Mouse (Mus musculus) intestine, postnatal 0 days (tissue): ENCODE results near the gene Exoc1. TPM values are rescaled to one million over a fixed set of nuclear protein-coding genes. Genes with fewer than 3 reads are reported as not detected.

ENCODE experiments used
- ATAC-seq: fragments of 200-750 bp; cut with Nextera tagmentation; 2 replicates; pipeline ENCODE4 v1.8.0; 2017; ENCODE audit warnings: mild to moderate bottlenecking, moderate TSS enrichment, moderate library complexity
- H3K27ac ChIP-seq: fragments of 300-500 bp; sonication (generic); 2 replicates; pipeline ENCODE4 v1.5.1; 2014; ENCODE audit warnings: mild to moderate bottlenecking, low read depth, low read length, moderate library complexity
- H3K27me3 ChIP-seq: fragments of 300-500 bp; sonication (generic); replicated peaks from 2 replicates; pipeline ENCODE4 v1.6.1; 2014; ENCODE audit warnings: low read length, mixed read lengths; ENCODE audit not compliant: control insufficient read depth, insufficient read depth
- H3K36me3 ChIP-seq: fragments of 300-500 bp; sonication (generic); 2 replicates; pipeline ENCODE4 v1.6.1; 2014; ENCODE audit warnings: mild to moderate bottlenecking, moderate library complexity; ENCODE audit not compliant: control insufficient read depth, insufficient read depth
- H3K4me1 ChIP-seq: fragments of 300-500 bp; sonication (generic); replicated peaks from 2 replicates; pipeline ENCODE4 v1.6.1; 2014; ENCODE audit warnings: antibody characterized with exemption, low read length, mixed read lengths; ENCODE audit not compliant: control insufficient read depth, insufficient read depth
- H3K4me2 ChIP-seq: fragments of 300-500 bp; sonication (generic); replicated peaks from 2 replicates; pipeline ENCODE4 v1.6.1; 2014; ENCODE audit warnings: low read depth, mild to moderate bottlenecking, moderate library complexity
- H3K4me3 ChIP-seq: fragments of 300-500 bp; sonication (generic); 2 replicates; pipeline ENCODE4 v1.5.1; 2014; ENCODE audit warnings: low read depth, low read length
- H3K9ac ChIP-seq: fragments of 300-500 bp; sonication (generic); 2 replicates; pipeline ENCODE4 v1.6.1; 2014; ENCODE audit warnings: mild to moderate bottlenecking, low read depth, low read length
- H3K9me3 ChIP-seq: fragments of 300-500 bp; sonication (generic); 2 replicates; pipeline ENCODE4 v1.6.1; 2016; ENCODE audit warnings: mixed run types; ENCODE audit not compliant: control insufficient read depth
- CTCF ChIP-seq: sonication (generic); IDR thresholded peaks from 2 replicates; pipeline ENCODE4 v1.5.1; 2016; ENCODE audit warnings: low read depth, mild to moderate bottlenecking, control low read depth, antibody characterized with exemption, moderate library complexity
- WGBS: fragments of 180-500 bp; shearing (Covaris S2); extraction: QIAGEN DNeasy Blood & Tissue Kit; methylation state at CpG from one replicate; pipeline ENCODE4 v1.1.7; 2014; 5-methylcytosine and 5-hydroxymethylcytosine counted together
- polyA plus RNA-seq: library from polyadenylated mRNA; unstranded; fragments of >200 nt; fragmentation: Nextera tagmentation; extraction: Ambion mirVana; gene quantifications from 2 replicates; pipeline ENCODE4 v1.2.1, GENCODE M21; 2015

Gene Exoc1
- polyA plus RNA-seq, 1 experiment from 2014 or later: 14.1 TPM

DNA sequence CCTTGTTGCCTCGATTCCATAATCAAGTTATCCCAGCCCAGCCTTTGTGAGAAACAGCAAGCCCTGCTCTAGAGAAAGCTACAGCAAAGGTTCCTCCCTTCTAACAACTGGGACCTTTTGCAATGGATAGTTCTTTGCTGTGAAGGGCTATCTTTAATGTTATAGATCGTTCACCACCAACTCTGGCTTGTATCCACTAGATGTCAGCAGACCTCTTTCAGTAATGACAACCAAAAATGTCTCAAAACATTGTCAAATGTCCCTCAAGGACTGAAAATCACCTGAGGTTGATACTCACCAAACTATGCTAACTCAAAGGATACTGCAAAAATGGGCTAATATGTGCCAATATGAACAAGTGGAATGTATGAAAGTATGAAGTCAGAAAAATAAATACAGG is 3.3 kb upstream of the Exoc1 start:
- no peak for ATAC-seq
- Histone ChIP-seq H3K27ac (no peak overlapping the region), H3K36me3 (no peaks in the 10 kb centered on the region), H3K4me1 (0 out of 2 replicates have a peak, but pooled peaks cover 6% of the 10 kb centered on the region), H3K27me3 (no peaks in the 10 kb centered on the region), H3K4me3 (no peak overlapping the region), H3K4me2 (no peak overlapping the region), H3K9ac (no peak overlapping the region), H3K9me3 (no peaks in the 10 kb centered on the region)
- peak; percentile 61 for TF ChIP-seq CTCF
- WGBS: 41% methylated on average over 2 of the region's 2 CpGs

DNA sequence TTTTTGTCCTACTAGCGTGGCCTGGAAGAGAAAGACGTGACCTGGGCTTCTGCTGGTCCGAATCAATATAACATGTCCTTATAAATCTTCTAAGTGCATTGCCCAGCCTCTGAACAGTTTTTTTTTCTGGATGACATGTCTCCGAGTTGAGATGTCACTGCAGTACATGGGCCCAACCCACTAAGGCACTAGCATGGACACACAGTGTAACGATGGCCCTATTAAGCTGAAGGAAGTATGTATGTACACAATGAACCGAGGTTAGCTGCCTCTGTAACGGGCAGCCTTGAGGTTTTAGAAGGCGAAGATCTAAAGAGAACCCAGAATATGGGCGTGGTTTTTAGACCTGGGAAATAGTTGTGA is 574 bp downstream of the Exoc1 start:
- WGBS: 5% methylated on average over 9 of the region's 9 CpGs

DNA sequence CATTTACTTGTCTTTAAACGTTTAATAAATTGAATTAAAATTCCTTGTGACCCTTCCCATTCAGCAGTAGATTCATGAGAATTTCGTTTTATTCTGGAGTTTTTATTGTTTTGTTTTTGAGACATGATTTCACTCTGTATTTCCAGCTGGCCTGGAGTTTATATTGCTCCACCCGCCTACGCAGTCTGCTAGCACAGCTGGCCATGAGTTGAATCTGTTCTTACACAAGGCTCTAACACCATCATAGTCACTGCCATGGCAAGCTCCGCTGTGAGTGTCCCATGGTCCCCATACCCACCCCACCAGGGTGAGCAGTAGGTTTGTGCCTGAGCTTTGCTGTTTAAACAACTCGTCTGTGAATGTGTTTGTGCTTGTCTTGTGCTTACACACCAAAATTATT is 4.1 kb downstream of the Exoc1 start:
- Histone ChIP-seq H3K36me3 (peaks cover 34% of the 10 kb centered on the region), H3K4me3 (no peak overlapping the region), H3K4me1 (0 out of 2 replicates have a peak, but pooled peaks cover 6% of the 10 kb centered on the region), H3K9ac (no peak overlapping the region), H3K9me3 (no peaks in the 10 kb centered on the region), H3K27me3 (no peaks in the 10 kb centered on the region), H3K27ac (no peak overlapping the region), H3K4me2 (no peak overlapping the region)
- TF ChIP-seq CTCF: no peak
- 86% methylated on average over 6 of the region's 6 CpGs for WGBS
- ATAC-seq: no peak

More for the DNA sequence above, 574 bp downstream of the Exoc1 start:
- Histone ChIP-seq H3K4me1 (0 out of 2 replicates have a peak, but pooled peaks cover 6% of the 10 kb centered on the region), H3K4me3 (peak overlapping the region; percentile 89), H3K9me3 (no peaks in the 10 kb centered on the region), H3K27me3 (no peaks in the 10 kb centered on the region), H3K4me2 (peak overlapping the region; percentile 79), H3K27ac (peak overlapping the region; percentile 86), H3K9ac (peak overlapping the region; percentile 78), H3K36me3 (peaks cover 7% of the 10 kb centered on the region; the same call in 1 of the 2 replicates)
- peak; percentile 32; the same call in 1 of the 2 replicates for ATAC-seq
- TF ChIP-seq CTCF: no peak

DNA sequence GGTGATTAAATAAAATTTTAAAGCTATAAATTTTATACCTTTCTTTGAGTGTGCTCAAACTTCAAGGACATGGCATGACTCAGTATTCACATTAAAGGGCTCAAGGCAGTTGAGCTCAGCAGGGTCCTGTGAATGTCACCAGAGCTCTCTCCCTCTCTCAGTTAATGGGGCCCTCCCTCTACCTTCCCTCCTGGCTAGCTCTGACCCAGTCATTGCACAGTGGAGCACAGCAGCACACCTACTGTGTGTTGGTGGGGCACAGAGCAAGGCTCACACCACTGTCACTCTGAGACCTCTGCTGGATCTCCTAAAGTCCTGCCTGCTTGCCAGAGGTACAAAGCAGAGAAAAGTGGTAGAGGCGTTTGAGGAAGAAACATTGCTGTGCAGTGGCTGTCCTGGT is 7.1 kb downstream of the Exoc1 start:
- Histone ChIP-seq H3K9me3 (no peaks in the 10 kb centered on the region), H3K27me3 (no peaks in the 10 kb centered on the region), H3K36me3 (peaks cover 45% of the 10 kb centered on the region), H3K4me1 (no peaks in the 10 kb centered on the region), H3K9ac (no peak overlapping the region), H3K4me2 (no peak overlapping the region), H3K27ac (no peak overlapping the region), H3K4me3 (no peak overlapping the region)
- WGBS: 88% methylated on average over 1 of the region's 1 CpGs
- no peak for TF ChIP-seq CTCF
- ATAC-seq: no peak

DNA sequence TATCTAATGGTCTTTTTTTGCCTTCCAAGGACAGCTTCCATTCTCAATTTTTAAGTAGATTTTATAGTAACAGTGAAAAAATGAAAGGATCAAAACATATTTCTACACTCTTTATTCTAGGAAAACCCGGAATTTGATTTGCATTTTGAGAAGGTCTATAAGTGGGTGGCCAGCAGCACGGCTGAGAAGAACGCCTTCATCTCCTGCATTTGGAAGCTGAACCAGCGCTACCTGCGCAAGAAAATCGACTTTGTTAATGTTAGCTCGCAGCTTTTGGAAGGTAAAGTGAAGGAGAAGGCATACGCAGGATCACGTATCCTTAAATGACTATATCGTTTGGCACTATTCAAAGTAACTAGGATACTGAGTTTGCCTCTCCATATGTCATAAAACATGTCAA is 8.5 kb downstream of the Exoc1 start:
- ATAC-seq: no peak
- 95% methylated on average over 10 of the region's 10 CpGs for WGBS
- peaks cover 55% of the 10 kb centered on the region for H3K36me3 ChIP-seq
- no peaks in the 10 kb centered on the region for H3K4me1 ChIP-seq
- H3K27me3 ChIP-seq: no peaks in the 10 kb centered on the region
- H3K4me2 ChIP-seq: no peak overlapping the region
- TF ChIP-seq CTCF: no peak
- H3K4me3 ChIP-seq: no peak overlapping the region
- H3K9ac ChIP-seq: no peak overlapping the region
- no peaks in the 10 kb centered on the region for H3K9me3 ChIP-seq
- H3K27ac ChIP-seq: no peak overlapping the region

DNA sequence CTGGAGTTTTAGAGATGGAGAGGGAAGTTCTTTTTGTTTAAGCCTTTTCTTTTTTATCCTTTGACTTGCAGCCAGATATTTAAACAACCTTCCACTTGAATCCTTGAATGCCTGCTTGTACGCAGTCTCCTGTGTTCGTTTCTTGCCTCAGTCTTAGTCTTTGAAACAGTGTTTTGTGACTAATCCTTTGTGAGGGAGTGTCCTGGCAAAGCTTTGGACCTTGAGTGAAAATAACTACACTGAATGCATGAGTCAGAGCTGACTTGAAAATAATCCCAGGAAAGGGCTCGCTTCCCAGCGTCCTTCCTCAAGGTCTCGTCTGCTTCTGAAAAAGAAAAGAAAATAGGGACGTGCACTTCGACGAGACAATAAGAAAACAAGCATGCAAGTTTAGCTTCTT is 11.1 kb downstream of the Exoc1 start:
- peaks cover 69% of the 10 kb centered on the region for H3K36me3 ChIP-seq
- no peak for ATAC-seq
- H3K27me3 ChIP-seq: no peaks in the 10 kb centered on the region
- no peak overlapping the region for H3K4me2 ChIP-seq
- H3K9ac ChIP-seq: no peak overlapping the region
- H3K27ac ChIP-seq: no peak overlapping the region
- H3K4me1 ChIP-seq: no peaks in the 10 kb centered on the region
- no peak overlapping the region for H3K4me3 ChIP-seq
- WGBS: 75% methylated on average over 8 of the region's 8 CpGs
- TF ChIP-seq CTCF: no peak
- no peaks in the 10 kb centered on the region for H3K9me3 ChIP-seq

DNA sequence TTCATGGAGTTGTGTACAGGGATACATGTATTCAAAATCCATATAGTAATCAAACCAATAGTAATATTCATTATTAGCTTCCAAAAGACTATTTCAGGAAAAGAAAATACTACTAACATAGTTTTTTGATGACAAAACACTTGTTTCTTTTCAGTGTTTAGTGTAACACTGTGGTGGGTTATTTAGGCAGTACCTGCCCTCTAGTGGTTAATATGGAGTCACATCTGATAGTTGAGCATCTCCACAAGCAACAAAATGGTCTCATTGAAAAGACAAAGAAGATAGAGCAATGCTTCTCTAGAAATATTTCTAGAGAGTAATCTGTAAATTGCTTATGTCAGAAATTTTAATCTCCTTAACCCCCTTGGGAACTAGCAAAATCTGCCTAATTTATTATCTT is 11.7 kb downstream of the Exoc1 start:
- no peaks in the 10 kb centered on the region for H3K4me1 ChIP-seq
- peak; percentile 71 for TF ChIP-seq CTCF
- no peak overlapping the region for H3K27ac ChIP-seq
- no peaks in the 10 kb centered on the region for H3K27me3 ChIP-seq
- no peak for ATAC-seq
- peaks cover 65% of the 10 kb centered on the region for H3K36me3 ChIP-seq
- H3K4me2 ChIP-seq: no peak overlapping the region
- H3K4me3 ChIP-seq: no peak overlapping the region
- no peaks in the 10 kb centered on the region for H3K9me3 ChIP-seq
- H3K9ac ChIP-seq: no peak overlapping the region
